Mouse (Mus musculus): Measurements from ENCODE around the gene Gimap4.
"Not testable (repeated sequence)": the region's sequence is repeated elsewhere in the genome, so short reads cannot be mapped to it uniquely, and the experiment has no call there.

DNA sequence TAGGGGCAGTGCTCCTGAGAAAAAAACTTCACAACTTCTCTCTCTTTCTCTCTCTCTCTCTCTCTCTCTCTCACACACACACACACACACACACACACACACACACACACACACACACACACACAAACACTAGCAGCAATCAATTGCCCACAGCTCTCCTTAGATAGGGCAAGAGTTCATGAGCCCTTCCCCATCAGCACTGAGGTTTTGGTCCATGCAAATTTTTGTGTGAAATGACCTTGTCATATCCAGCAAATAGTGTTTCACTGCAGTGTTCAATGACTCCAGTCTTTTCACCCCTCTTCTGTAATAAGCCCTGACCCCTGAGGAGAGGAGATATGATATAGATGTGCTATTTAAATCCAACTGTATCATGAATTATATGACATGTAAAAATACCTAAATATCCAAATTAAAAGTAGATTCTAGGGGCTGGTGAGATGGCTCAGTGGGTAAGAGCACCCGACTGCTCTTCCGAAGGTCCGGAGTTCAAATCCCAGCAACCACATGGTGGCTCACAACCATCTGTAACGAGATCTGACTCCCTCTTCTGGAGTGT lies 1.0 kb upstream of the Gimap4 start:
- TF ChIP-seq CTCF (IDR thresholded peaks at IDR 0.05; ENCODE audit: extremely low read depth, insufficient read length, insufficient replicate concordance, low read depth, low read length); POLR2A (IDR thresholded peaks at IDR 0.05; ENCODE audit: low read depth, low read length): not testable (repeated sequence)

Measured in small intestine, adult 2 months (tissue).